Mouse (Mus musculus): ENCODE data around the gene Rexo1. TPM values are rescaled to one million over a fixed set of nuclear protein-coding genes. Genes with fewer than 3 reads are reported as not detected.

Rexo1 gene
- polyA plus RNA-seq, 1 experiment from 2014 or later, result 29.5 TPM

GRCm38 (mm10) chr10:80495901-80496300 lies 65.5 kb downstream of the Rexo1 start:
- peak overlapping the region; percentile 65 for H3K4me2 ChIP-seq
- WGBS, result 1% methylated on average over 35 of the region's 35 CpGs
- no peak for ATAC-seq (ENCODE audit: low FRiP score)
- peaks cover 97% of the 10 kb centered on the region for H3K27me3 ChIP-seq (replicated peaks)
- H3K4me1 ChIP-seq, result peaks cover 33% of the 10 kb centered on the region
- peak overlapping the region; percentile 40 for H3K4me3 ChIP-seq (replicated peaks)
- H3K27ac ChIP-seq (replicated peaks), result no peak overlapping the region
- H3K36me3 ChIP-seq, result no peaks in the 10 kb centered on the region
- no peak overlapping the region; the same call in 1 of the 2 replicates for H3K9ac ChIP-seq (replicated peaks)
- H3K9me3 ChIP-seq (replicated peaks), result no peaks in the 10 kb centered on the region

- Histone ChIP-seq H3K27ac (replicated peaks) (no peak within 1 kb of the TSS), H3K4me2 (peak within 1 kb of the TSS; percentile 65), H3K27me3 (replicated peaks) (peaks cover 97% of the 10 kb centered on the region), H3K9me3 (replicated peaks) (no peaks in the 10 kb centered on the region), H3K4me1 (peaks cover 39% of the 10 kb centered on the region), H3K36me3 (no peaks in the 10 kb centered on the region), H3K4me3 (replicated peaks) (peak within 1 kb of the TSS; percentile 40), H3K9ac (replicated peaks) (peak within 1 kb of the TSS; percentile 33)
- whole genome bisulfite sequencing, result 3% methylated on average over 34 of the region's 42 CpGs
- no peak for ATAC-seq (ENCODE audit: low FRiP score)
Observed at GRCm38 (mm10) chr10:80494732-80495131, 66.6 kb downstream of the Rexo1 start, which contains the start of gene Onecut3. Gene Onecut3 (plus strand): TSS chr10:80494835.

Small RNA genes lying within 50 kb of the gene (microRNA-seq; reads per million reads assigned to microRNA genes)
- 0.87 reads per million for gene Mir6912

Other genes with a start within 250 kb of the Rexo1 start
- 26.9 and 36.6 TPM in 2 replicates for gene 2310011J03Rik, start 241.0 kb downstream of the Rexo1 start, polyA plus RNA-seq (2015; fragmentation: Nextera tagmentation; extraction: Ambion mirVana)
- gene Pcsk4, start 232.1 kb downstream of the Rexo1 start, polyA plus RNA-seq (2015; fragmentation: Nextera tagmentation; extraction: Ambion mirVana), result 5.6 and 8.2 TPM in 2 replicates
- gene Reep6, start 231.6 kb downstream of the Rexo1 start, polyA plus RNA-seq (2015; fragmentation: Nextera tagmentation; extraction: Ambion mirVana), result 4.3 and 7.3 TPM in 2 replicates
- gene Adamtsl5, start 213.1 kb downstream of the Rexo1 start, polyA plus RNA-seq (2015; fragmentation: Nextera tagmentation; extraction: Ambion mirVana), result 1.6 and 3.6 TPM in 2 replicates
- gene Plk5, start 205.1 kb downstream of the Rexo1 start, polyA plus RNA-seq (2015; fragmentation: Nextera tagmentation; extraction: Ambion mirVana), result 3.9 and 6.1 TPM in 2 replicates
- 9.1 and 14.0 TPM in 2 replicates for gene Mex3d, start 173.9 kb downstream of the Rexo1 start, polyA plus RNA-seq (2015; fragmentation: Nextera tagmentation; extraction: Ambion mirVana)
- gene Mbd3, start 162.0 kb downstream of the Rexo1 start, polyA plus RNA-seq (2015; fragmentation: Nextera tagmentation; extraction: Ambion mirVana), result 195 and 209 TPM in 2 replicates
- 731 and 790 TPM in 2 replicates for gene Uqcr11, start 154.7 kb downstream of the Rexo1 start, polyA plus RNA-seq (2015; fragmentation: Nextera tagmentation; extraction: Ambion mirVana)
- gene Tcf3, start 127.9 kb downstream of the Rexo1 start, polyA plus RNA-seq (2015; fragmentation: Nextera tagmentation; extraction: Ambion mirVana), result 33.4 and 51.7 TPM in 2 replicates
- gene Onecut3, start 66.7 kb downstream of the Rexo1 start, polyA plus RNA-seq (2015; fragmentation: Nextera tagmentation; extraction: Ambion mirVana), result 0.63 and 1.0 TPM in 2 replicates
- gene Atp8b3, start 22.4 kb downstream of the Rexo1 start, polyA plus RNA-seq (2015; fragmentation: Nextera tagmentation; extraction: Ambion mirVana), result 1.4 and 1.5 TPM in 2 replicates
- 6.5 TPM in 2 replicates for gene Klf16, start 15.8 kb upstream of the Rexo1 start, polyA plus RNA-seq (2015; fragmentation: Nextera tagmentation; extraction: Ambion mirVana)
- 148 and 152 TPM in 2 replicates for gene Abhd17a, start 28.8 kb upstream of the Rexo1 start, polyA plus RNA-seq (2015; fragmentation: Nextera tagmentation; extraction: Ambion mirVana)
- gene Scamp4, start 41.3 kb upstream of the Rexo1 start, polyA plus RNA-seq (2015; fragmentation: Nextera tagmentation; extraction: Ambion mirVana), result 68.2 and 79.8 TPM in 2 replicates
- gene Adat3, start 41.3 kb upstream of the Rexo1 start, polyA plus RNA-seq (2015; fragmentation: Nextera tagmentation; extraction: Ambion mirVana), result 5.0 and 7.0 TPM in 2 replicates
- 3.0 and 3.2 TPM in 2 replicates for gene Gm49322, start 44.5 kb upstream of the Rexo1 start, polyA plus RNA-seq (2015; fragmentation: Nextera tagmentation; extraction: Ambion mirVana)
- gene Csnk1g2, start 61.3 kb upstream of the Rexo1 start, polyA plus RNA-seq (2015; fragmentation: Nextera tagmentation; extraction: Ambion mirVana), result 106 and 118 TPM in 2 replicates
- gene Btbd2, start 95.5 kb upstream of the Rexo1 start, polyA plus RNA-seq (2015; fragmentation: Nextera tagmentation; extraction: Ambion mirVana), result 91.9 and 92.1 TPM in 2 replicates
- 56.2 and 70.3 TPM in 2 replicates for gene Mknk2, start 116.6 kb upstream of the Rexo1 start, polyA plus RNA-seq (2015; fragmentation: Nextera tagmentation; extraction: Ambion mirVana)
- 53.0 and 58.8 TPM in 2 replicates for gene Mob3a, start 140.4 kb upstream of the Rexo1 start, polyA plus RNA-seq (2015; fragmentation: Nextera tagmentation; extraction: Ambion mirVana)
- gene Izumo4, start 140.6 kb upstream of the Rexo1 start, polyA plus RNA-seq (2015; fragmentation: Nextera tagmentation; extraction: Ambion mirVana), result 43.3 and 46.8 TPM in 2 replicates
- 108 and 115 TPM in 2 replicates for gene Ap3d1, start 180.7 kb upstream of the Rexo1 start, polyA plus RNA-seq (2015; fragmentation: Nextera tagmentation; extraction: Ambion mirVana)
- gene Dot1l, start 193.6 kb upstream of the Rexo1 start, polyA plus RNA-seq (2015; fragmentation: Nextera tagmentation; extraction: Ambion mirVana), result 19.3 and 20.3 TPM in 2 replicates
- 53.3 and 59.8 TPM in 2 replicates for gene Sf3a2, start 236.6 kb upstream of the Rexo1 start, polyA plus RNA-seq (2015; fragmentation: Nextera tagmentation; extraction: Ambion mirVana)
- gene Plekhj1, start 237.1 kb upstream of the Rexo1 start, polyA plus RNA-seq (2015; fragmentation: Nextera tagmentation; extraction: Ambion mirVana), result 135 and 146 TPM in 2 replicates
- gene Amh, start 243.7 kb upstream of the Rexo1 start, polyA plus RNA-seq (2015; fragmentation: Nextera tagmentation; extraction: Ambion mirVana), result not detected in 2 replicates

Data from neural tube, embryonic 15.5 days (tissue).